Mouse (Mus musculus) heart, embryonic 16.5 days (tissue): ENCODE data around the gene Ovch2. TPM values are rescaled to one million over a fixed set of nuclear protein-coding genes. Genes with fewer than 3 reads are reported as not detected.

Experiments
- ATAC-seq: fragments of 200-750 bp; cut with Nextera tagmentation; replicated peaks from 2 replicates; pipeline ENCODE4 v1.8.0; 2017; ENCODE audit warnings: moderate number of reproducible peaks; ENCODE audit not compliant: insufficient read depth, low FRiP score; ENCODE audit errors: extremely low read depth
- H3K27ac ChIP-seq: fragments of 300-500 bp; sonication (generic); 2 replicates; pipeline ENCODE4 v1.5.1; 2014; ENCODE audit warnings: mild to moderate bottlenecking, low read length, control low read depth, moderate library complexity
- H3K27me3 ChIP-seq: fragments of 300-500 bp; sonication (generic); 2 replicates; pipeline ENCODE4 v1.6.1; 2014; ENCODE audit warnings: low read length, mixed read lengths; ENCODE audit not compliant: control insufficient read depth, insufficient read depth
- H3K36me3 ChIP-seq: fragments of 300-500 bp; sonication (generic); 2 replicates; pipeline ENCODE4 v1.6.1; 2014; ENCODE audit not compliant: control insufficient read depth, insufficient read depth
- H3K4me1 ChIP-seq: fragments of 300-500 bp; sonication (generic); 2 replicates; pipeline ENCODE4 v1.6.1; 2014; ENCODE audit warnings: low read length, mixed read lengths; ENCODE audit not compliant: control insufficient read depth, insufficient read depth
- H3K4me2 ChIP-seq: fragments of 300-500 bp; sonication (generic); 2 replicates; pipeline ENCODE4 v1.6.1; 2014; ENCODE audit warnings: low read depth, mild to moderate bottlenecking, control low read depth, low read length
- H3K4me3 ChIP-seq: fragments of 300-500 bp; sonication (generic); 2 replicates; pipeline ENCODE4 v1.5.1; 2014; ENCODE audit warnings: mild to moderate bottlenecking, control low read depth, low read length
- H3K9ac ChIP-seq: fragments of 300-500 bp; sonication (generic); 2 replicates; pipeline ENCODE4 v1.6.1; 2014; ENCODE audit warnings: low read length, control low read depth
- H3K9me3 ChIP-seq: fragments of 300-500 bp; sonication (generic); replicated peaks from 2 replicates; pipeline ENCODE4 v1.6.1; 2016; ENCODE audit warnings: low read length; ENCODE audit not compliant: control insufficient read depth
- WGBS: fragments of 180-500 bp; shearing (Covaris S2); extraction: QIAGEN DNeasy Blood & Tissue Kit; methylation state at CpG from one replicate; pipeline ENCODE4 v1.1.7; 2014; 5-methylcytosine and 5-hydroxymethylcytosine counted together
- polyA plus RNA-seq: library from polyadenylated mRNA; unstranded; fragments of >200 nt; fragmentation: Nextera tagmentation; extraction: Ambion mirVana; gene quantifications from 2 replicates; pipeline ENCODE4 v1.2.1, GENCODE M21; 2015

Ovch2 gene
- polyA plus RNA-seq, 1 experiment from 2014 or later = not detected

DNA sequence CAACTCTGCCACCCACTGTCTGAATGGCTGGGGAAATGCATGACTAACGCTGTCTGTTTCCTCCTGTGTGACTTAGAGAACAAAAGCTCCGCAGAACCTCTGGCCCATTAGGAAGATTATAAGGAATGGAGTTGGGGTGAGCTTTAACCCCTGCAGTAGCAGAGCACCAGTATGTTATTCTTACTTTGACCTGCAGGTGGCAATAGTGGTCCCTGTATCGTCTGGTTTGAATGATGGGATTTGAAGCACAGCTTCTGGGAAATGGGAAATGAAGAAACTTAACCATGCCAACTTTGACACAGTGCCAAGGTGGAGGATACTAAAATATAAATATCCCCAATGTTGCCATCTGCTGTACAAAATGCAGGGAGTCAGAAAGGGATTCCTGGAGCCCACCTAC lies 51.7 kb downstream of the Ovch2 start:
- H3K4me1 ChIP-seq = no peaks in the 10 kb centered on the region
- H3K27ac ChIP-seq = no peak overlapping the region
- no peak overlapping the region for H3K4me2 ChIP-seq
- no peaks in the 10 kb centered on the region for H3K27me3 ChIP-seq
- H3K9ac ChIP-seq = no peak overlapping the region
- H3K4me3 ChIP-seq = no peak overlapping the region
- 12% methylated on average over 3 of the region's 3 CpGs for WGBS
- ATAC-seq = no peak
- 0 out of 2 replicates have a peak, but pooled peaks cover 6% of the 10 kb centered on the region for H3K36me3 ChIP-seq
- no peaks in the 10 kb centered on the region for H3K9me3 ChIP-seq

DNA sequence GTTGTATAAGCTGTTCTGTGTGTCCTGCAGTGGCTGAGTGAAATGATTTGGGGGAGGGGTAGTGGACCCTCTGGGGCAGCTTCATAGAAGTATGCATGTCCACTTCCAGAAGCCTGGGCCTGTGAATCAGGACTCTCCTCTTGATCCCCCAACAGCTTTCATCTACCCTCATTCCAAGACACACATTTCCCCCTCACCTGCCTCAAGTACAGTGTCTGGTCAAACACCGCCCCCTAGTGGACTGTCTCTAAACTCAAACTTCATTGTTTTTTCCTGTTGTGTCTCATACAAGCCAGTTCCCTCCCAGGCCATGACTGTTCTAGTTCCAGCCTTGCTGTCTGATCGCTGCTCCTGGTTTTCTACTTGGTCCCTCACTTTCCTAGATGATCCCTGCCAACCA lies 53.1 kb downstream of the Ovch2 start:
- no peak overlapping the region for H3K4me3 ChIP-seq
- peaks cover 8% of the 10 kb centered on the region for H3K36me3 ChIP-seq
- no peak overlapping the region for H3K9ac ChIP-seq
- H3K4me1 ChIP-seq = no peaks in the 10 kb centered on the region
- H3K4me2 ChIP-seq = no peak overlapping the region
- ATAC-seq = no peak
- H3K27me3 ChIP-seq = no peaks in the 10 kb centered on the region
- 15% methylated on average over 2 of the region's 2 CpGs for WGBS
- H3K27ac ChIP-seq = no peak overlapping the region
- H3K9me3 ChIP-seq = no peaks in the 10 kb centered on the region

GRCm38 (mm10) chr7:107747476-107747875 lies 53.5 kb downstream of the Ovch2 start:
- ATAC-seq = no peak
- H3K4me1 ChIP-seq = no peaks in the 10 kb centered on the region
- H3K9me3 ChIP-seq = no peaks in the 10 kb centered on the region

DNA sequence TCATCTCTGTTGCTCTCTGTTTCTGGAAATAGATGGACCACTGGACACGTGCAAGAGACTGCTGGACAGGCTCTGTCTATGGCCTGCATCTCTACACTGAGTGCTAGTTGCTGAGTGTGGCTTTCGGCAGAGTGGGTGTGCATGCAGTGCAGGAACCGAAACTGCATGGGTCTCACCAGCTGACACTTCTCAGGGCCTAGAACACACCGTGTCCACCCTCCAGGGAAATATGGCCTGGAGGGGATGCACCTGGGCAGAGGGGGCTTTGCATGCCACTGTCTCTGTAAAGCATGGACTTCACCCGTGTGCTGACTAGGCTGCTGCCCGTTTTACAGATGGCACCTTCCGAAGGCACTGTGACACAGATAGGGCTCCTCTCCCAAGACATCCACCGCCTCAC lies 55.0 kb downstream of the Ovch2 start:
- Histone ChIP-seq H3K9me3 (no peaks in the 10 kb centered on the region), H3K36me3 (peaks cover 14% of the 10 kb centered on the region), H3K27me3 (no peaks in the 10 kb centered on the region), H3K27ac (no peak overlapping the region), H3K9ac (no peak overlapping the region), H3K4me2 (no peak overlapping the region), H3K4me3 (no peak overlapping the region), H3K4me1 (no peaks in the 10 kb centered on the region)
- 83% methylated on average over 8 of the region's 8 CpGs for WGBS
- ATAC-seq = no peak

More at GRCm38 (mm10) chr7:107747476-107747875, 53.5 kb downstream of the Ovch2 start:
- Histone ChIP-seq H3K9ac (no peak overlapping the region), H3K27ac (no peak overlapping the region), H3K4me2 (no peak overlapping the region), H3K4me3 (no peak overlapping the region), H3K27me3 (no peaks in the 10 kb centered on the region), H3K36me3 (peaks cover 11% of the 10 kb centered on the region)
- WGBS = 81% methylated on average over 9 of the region's 9 CpGs

GRCm38 (mm10) chr7:107745111-107745510 lies 55.9 kb downstream of the Ovch2 start:
- Histone ChIP-seq H3K36me3 (peaks cover 16% of the 10 kb centered on the region), H3K4me3 (no peak overlapping the region), H3K4me1 (no peaks in the 10 kb centered on the region), H3K27ac (no peak overlapping the region), H3K4me2 (no peak overlapping the region), H3K9me3 (no peaks in the 10 kb centered on the region), H3K9ac (no peak overlapping the region), H3K27me3 (no peaks in the 10 kb centered on the region)
- no peak for ATAC-seq
- 75% methylated on average over 2 of the region's 2 CpGs for WGBS

GRCm38 (mm10) chr7:107744454-107744853 lies 56.6 kb downstream of the Ovch2 start:
- H3K36me3 ChIP-seq = peaks cover 16% of the 10 kb centered on the region
- H3K27me3 ChIP-seq = no peaks in the 10 kb centered on the region
- H3K27ac ChIP-seq = no peak overlapping the region
- no peaks in the 10 kb centered on the region for H3K9me3 ChIP-seq
- H3K4me1 ChIP-seq = no peaks in the 10 kb centered on the region
- no peak overlapping the region for H3K9ac ChIP-seq
- WGBS = 89% methylated on average over 4 of the region's 4 CpGs
- no peak overlapping the region for H3K4me2 ChIP-seq
- no peak overlapping the region for H3K4me3 ChIP-seq
- ATAC-seq = no peak

DNA sequence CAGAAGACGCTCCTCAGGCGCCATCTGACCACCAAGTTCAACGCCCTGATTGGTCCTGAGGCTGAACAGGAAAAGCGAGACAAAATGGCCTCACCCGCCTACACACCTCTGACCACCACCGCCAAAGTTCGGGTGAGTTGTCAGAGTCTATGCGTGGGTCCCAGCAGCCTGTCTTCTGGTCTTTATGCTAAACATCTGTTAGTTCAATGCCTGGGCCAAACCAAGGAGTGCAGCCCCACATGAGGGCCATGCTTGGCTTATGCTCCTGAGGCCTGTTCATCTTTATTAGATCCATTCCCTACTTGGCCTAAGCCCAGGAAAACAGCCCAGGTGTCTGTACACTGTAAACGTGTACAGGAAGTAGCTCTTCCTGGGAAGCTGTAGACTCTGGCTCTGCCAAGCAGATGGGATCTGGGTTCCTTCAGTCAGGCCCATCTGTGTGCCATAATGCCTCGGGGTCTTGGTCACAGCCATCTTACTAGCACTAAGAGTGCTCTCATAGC lies 58.0 kb downstream of the Ovch2 start:
- ATAC-seq = no peak
- WGBS = 92% methylated on average over 10 of the region's 10 CpGs

DNA sequence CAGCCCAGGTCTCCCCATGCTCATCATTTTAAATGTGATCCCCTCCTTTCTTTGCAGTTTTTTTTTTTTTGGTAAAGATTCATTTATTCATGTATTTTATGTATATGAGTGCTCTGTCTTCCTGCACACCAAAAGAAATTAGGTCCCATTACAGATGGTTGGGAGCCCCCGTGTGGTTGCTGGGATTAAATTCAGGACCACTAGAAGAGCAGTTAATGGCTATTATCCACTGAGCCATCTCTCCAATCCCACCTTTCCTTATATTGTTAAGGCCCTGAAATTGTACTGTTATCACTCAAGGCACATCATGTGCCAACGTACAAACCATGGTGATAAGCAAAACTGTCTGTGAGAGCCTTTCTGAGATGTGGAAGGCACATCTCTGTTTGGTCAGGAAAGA lies 62.3 kb downstream of the Ovch2 start:
- Histone ChIP-seq H3K9me3 (no peaks in the 10 kb centered on the region), H3K4me1 (no peaks in the 10 kb centered on the region), H3K4me3 (no peak overlapping the region), H3K36me3 (peaks cover 10% of the 10 kb centered on the region), H3K27ac (no peak overlapping the region), H3K4me2 (no peak overlapping the region), H3K27me3 (no peaks in the 10 kb centered on the region), H3K9ac (no peak overlapping the region)
- ATAC-seq = no peak
- 21% methylated on average over 2 of the region's 2 CpGs for WGBS

More for the DNA sequence above, 58.0 kb downstream of the Ovch2 start:
- no peaks in the 10 kb centered on the region for H3K4me1 ChIP-seq
- H3K27me3 ChIP-seq = no peaks in the 10 kb centered on the region
- no peak overlapping the region for H3K9ac ChIP-seq
- H3K4me2 ChIP-seq = no peak overlapping the region
- H3K4me3 ChIP-seq = no peak overlapping the region
- H3K9me3 ChIP-seq = no peaks in the 10 kb centered on the region
- no peak overlapping the region for H3K27ac ChIP-seq
- H3K36me3 ChIP-seq = peaks cover 16% of the 10 kb centered on the region

GRCm38 (mm10) chr7:107733162-107733561 lies 67.8 kb downstream of the Ovch2 start:
- no peaks in the 10 kb centered on the region for H3K27me3 ChIP-seq
- no peaks in the 10 kb centered on the region for H3K4me1 ChIP-seq
- no peak overlapping the region for H3K9ac ChIP-seq
- peaks cover 9% of the 10 kb centered on the region for H3K36me3 ChIP-seq
- no peaks in the 10 kb centered on the region for H3K9me3 ChIP-seq
- H3K4me2 ChIP-seq = no peak overlapping the region
- no peak overlapping the region for H3K4me3 ChIP-seq
- 66% methylated on average over 2 of the region's 2 CpGs for WGBS
- H3K27ac ChIP-seq = no peak overlapping the region
- ATAC-seq = no peak
